Mouse (Mus musculus) cortical plate, adult 2 months (tissue): ENCODE measurements around the gene Tspan32.

Source experiments
- CTCF ChIP-seq: fragments of 200-500 bp; IDR thresholded peaks from 2 replicates; pipeline ENCODE4 v1.5.1; 2011; ENCODE audit warnings: mild to moderate bottlenecking, control low read depth, low read length; ENCODE audit not compliant: insufficient read depth; ENCODE audit errors: extremely low read depth
- POLR2A ChIP-seq: fragments of 200-500 bp; IDR thresholded peaks from 2 replicates; pipeline ENCODE4 v1.6.1; 2011; ENCODE audit warnings: mild to moderate bottlenecking, low read length, control low read depth; ENCODE audit not compliant: insufficient read depth; ENCODE audit errors: extremely low read depth

DNA sequence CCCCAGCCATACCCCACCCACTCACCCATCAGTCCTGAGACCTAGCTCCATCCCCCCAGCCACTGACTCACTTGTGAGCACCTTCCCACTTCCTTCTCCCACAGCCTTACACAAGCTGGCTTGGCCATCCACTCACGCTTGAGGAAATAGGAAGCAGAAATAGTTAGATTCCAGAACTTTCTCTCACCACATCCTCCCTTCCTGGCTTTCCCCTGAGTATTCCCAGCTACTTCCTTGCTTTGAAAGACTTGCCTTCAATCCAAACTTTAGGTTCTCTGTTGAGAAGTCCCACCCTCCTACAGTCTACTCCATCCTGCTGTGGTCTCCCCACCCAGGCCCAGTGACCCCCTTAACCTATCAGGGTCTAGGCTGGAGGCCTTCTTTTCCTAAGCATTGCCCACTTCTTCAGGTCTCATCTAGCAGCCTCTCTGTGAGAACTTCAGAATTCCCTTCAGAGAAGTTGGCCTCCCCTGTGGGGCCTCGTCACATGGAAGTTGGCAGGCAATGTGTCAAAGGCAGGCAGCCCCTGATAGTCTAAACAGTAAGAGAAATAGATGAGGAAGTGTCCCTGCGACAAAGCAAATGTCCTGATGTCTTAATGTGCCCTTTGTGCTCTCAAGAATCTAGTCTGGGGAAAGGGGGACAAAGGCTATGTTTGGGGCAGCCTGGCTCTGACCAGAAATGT lies 36.4 kb downstream of the Tspan32 start:
- TF ChIP-seq CTCF (no peak), POLR2A (no peak)
